Mouse (Mus musculus) kidney, postnatal 0 days (tissue): ENCODE measurements around the gene Ppm1b. TPM values are rescaled to one million over a fixed set of nuclear protein-coding genes. Genes with fewer than 3 reads are reported as not detected.

ENCODE experiments used
- ATAC-seq: fragments of 200-750 bp; cut with Nextera tagmentation; replicated peaks from 2 replicates; pipeline ENCODE4 v1.8.0; 2017; ENCODE audit warnings: low read depth, moderate number of reproducible peaks, moderate TSS enrichment, moderate library complexity; ENCODE audit not compliant: low FRiP score
- DNase-seq: peaks from one replicate; pipeline ENCODE4 v3.0.0-alpha.2; 2016; ENCODE audit warnings: low spot score
- H3K27ac ChIP-seq: fragments of 300-500 bp; sonication (generic); 2 replicates; pipeline ENCODE4 v1.5.1; 2014; ENCODE audit warnings: mild to moderate bottlenecking
- H3K27me3 ChIP-seq: fragments of 300-500 bp; sonication (generic); 2 replicates; pipeline ENCODE4 v1.6.1; 2014; ENCODE audit warnings: low read length, mixed read lengths; ENCODE audit not compliant: insufficient read depth
- H3K36me3 ChIP-seq: fragments of 300-500 bp; sonication (generic); 2 replicates; pipeline ENCODE4 v1.6.1; 2014; ENCODE audit warnings: low read length, mixed read lengths; ENCODE audit not compliant: insufficient read depth
- H3K4me1 ChIP-seq: fragments of 300-500 bp; sonication (generic); replicated peaks from 2 replicates; pipeline ENCODE4 v1.6.1; 2014; ENCODE audit warnings: antibody characterized with exemption, low read length, mixed read lengths; ENCODE audit not compliant: insufficient read depth
- H3K4me2 ChIP-seq: fragments of 300-500 bp; sonication (generic); 2 replicates; pipeline ENCODE4 v1.6.1; 2014; ENCODE audit warnings: mild to moderate bottlenecking, low read length, moderate library complexity, mixed read lengths
- H3K4me3 ChIP-seq: fragments of 300-500 bp; sonication (generic); replicated peaks from 2 replicates; pipeline ENCODE4 v1.5.1; 2014; ENCODE audit warnings: low read depth, low read length
- H3K9ac ChIP-seq: fragments of 300-500 bp; sonication (generic); 2 replicates; pipeline ENCODE4 v1.6.1; 2014; ENCODE audit warnings: low read depth, low read length
- H3K9me3 ChIP-seq: fragments of 300-500 bp; sonication (generic); replicated peaks from 2 replicates; pipeline ENCODE4 v1.6.1; 2016; ENCODE audit warnings: low read length, inconsistent platforms, mixed read lengths
- CTCF ChIP-seq: IDR thresholded peaks from 2 replicates; pipeline ENCODE4 v1.5.1; 2016; ENCODE audit warnings: antibody characterized with exemption, low read depth, mild to moderate bottlenecking, moderate library complexity
- WGBS: fragments of 180-500 bp; shearing (Covaris S2); extraction: QIAGEN DNeasy Blood & Tissue Kit; methylation state at CpG from one replicate; pipeline ENCODE4 v1.1.7; 2014; 5-methylcytosine and 5-hydroxymethylcytosine counted together
- polyA plus RNA-seq: library from polyadenylated mRNA; unstranded; fragments of >200 nt; fragmentation: Nextera tagmentation; extraction: Ambion mirVana; gene quantifications from 2 replicates; pipeline ENCODE4 v1.2.1, GENCODE M21; 2015

The Ppm1b gene
- polyA plus RNA-seq, 1 experiment from 2014 or later = 67.3 TPM

- 42% methylated on average over 6 of the region's 6 CpGs for WGBS
- no peak overlapping the region for H3K9ac ChIP-seq
- no peak overlapping the region for H3K4me3 ChIP-seq
- ATAC-seq (0 out of 2 replicates have a peak, but pooled peaks have one; percentile 13), DNase-seq (no peak)
- peak overlapping the region; percentile 77 for H3K27ac ChIP-seq
- TF ChIP-seq CTCF = no peak
- no peak overlapping the region for H3K4me2 ChIP-seq
- no peaks in the 10 kb centered on the region for H3K36me3 ChIP-seq
- no peaks in the 10 kb centered on the region for H3K27me3 ChIP-seq
- no peaks in the 10 kb centered on the region for H3K9me3 ChIP-seq
- H3K4me1 ChIP-seq = no peaks in the 10 kb centered on the region
These were observed 85.9 kb downstream of the Ppm1b start for GRCm38 (mm10) chr17:85042419-85042818.

- no peak overlapping the region for H3K4me2 ChIP-seq
- H3K4me3 ChIP-seq = no peak overlapping the region
- DNase-seq = peak; percentile 49
- no peaks in the 10 kb centered on the region for H3K27me3 ChIP-seq
- ATAC-seq = peak; percentile 73
- 60% methylated on average over 6 of the region's 6 CpGs for WGBS
- H3K27ac ChIP-seq = peak overlapping the region; percentile 81
- H3K36me3 ChIP-seq = no peaks in the 10 kb centered on the region
- H3K4me1 ChIP-seq = no peaks in the 10 kb centered on the region
- H3K9ac ChIP-seq = no peak overlapping the region
- no peak for TF ChIP-seq CTCF
- no peaks in the 10 kb centered on the region for H3K9me3 ChIP-seq
These were observed 86.9 kb downstream of the Ppm1b start for GRCm38 (mm10) chr17:85043404-85043816.

GRCm38 (mm10) chr17:85044466-85044865, 87.9 kb downstream of the Ppm1b start:
- WGBS = 67% methylated on average over 5 of the region's 5 CpGs
- no peak for TF ChIP-seq CTCF
- H3K4me2 ChIP-seq = no peak overlapping the region
- peak overlapping the region; percentile 81 for H3K27ac ChIP-seq
- DNase-seq (no peak), ATAC-seq (no peak)
- H3K4me1 ChIP-seq = no peaks in the 10 kb centered on the region
- H3K27me3 ChIP-seq = no peaks in the 10 kb centered on the region
- H3K36me3 ChIP-seq = no peaks in the 10 kb centered on the region
- no peak overlapping the region for H3K9ac ChIP-seq
- H3K9me3 ChIP-seq = no peaks in the 10 kb centered on the region
- H3K4me3 ChIP-seq = no peak overlapping the region

GRCm38 (mm10) chr17:85045160-85045559, 88.6 kb downstream of the Ppm1b start:
- Histone ChIP-seq H3K4me2 (no peak overlapping the region), H3K27me3 (no peaks in the 10 kb centered on the region), H3K4me3 (no peak overlapping the region), H3K9ac (no peak overlapping the region), H3K27ac (peak overlapping the region; percentile 77), H3K9me3 (no peaks in the 10 kb centered on the region), H3K4me1 (no peaks in the 10 kb centered on the region), H3K36me3 (no peaks in the 10 kb centered on the region)
- peak; percentile 38 for TF ChIP-seq CTCF
- WGBS = 76% methylated on average over 12 of the region's 12 CpGs
- no peak for DNase-seq
- ATAC-seq = no peak

- Histone ChIP-seq H3K4me3 (no peak overlapping the region), H3K9me3 (no peaks in the 10 kb centered on the region), H3K4me1 (no peaks in the 10 kb centered on the region), H3K36me3 (no peaks in the 10 kb centered on the region), H3K9ac (no peak overlapping the region), H3K4me2 (no peak overlapping the region), H3K27me3 (no peaks in the 10 kb centered on the region), H3K27ac (no peak overlapping the region)
- 88% methylated on average over 5 of the region's 5 CpGs for WGBS
- DNase-seq = no peak
- no peak for TF ChIP-seq CTCF
- ATAC-seq = no peak
These were observed 91.8 kb downstream of the Ppm1b start for GRCm38 (mm10) chr17:85048379-85048778.

GRCm38 (mm10) chr17:85058276-85058675, 101.7 kb downstream of the Ppm1b start:
- no peaks in the 10 kb centered on the region for H3K9me3 ChIP-seq
- no peak overlapping the region for H3K9ac ChIP-seq
- H3K27ac ChIP-seq = no peak overlapping the region
- H3K4me2 ChIP-seq = no peak overlapping the region
- H3K27me3 ChIP-seq = no peaks in the 10 kb centered on the region
- H3K4me3 ChIP-seq = no peak overlapping the region
- no peak for TF ChIP-seq CTCF
- H3K36me3 ChIP-seq = no peaks in the 10 kb centered on the region
- H3K4me1 ChIP-seq = no peaks in the 10 kb centered on the region
- 87% methylated on average over 7 of the region's 7 CpGs for WGBS
- ATAC-seq = no peak
- no peak for DNase-seq

- WGBS = 92% methylated on average over 6 of the region's 6 CpGs
These were observed 102.6 kb downstream of the Ppm1b start for GRCm38 (mm10) chr17:85059136-85059535.

More at GRCm38 (mm10) chr17:85059136-85059535, 102.6 kb downstream of the Ppm1b start:
- ATAC-seq (no peak), DNase-seq (no peak)
- H3K4me3 ChIP-seq = no peak overlapping the region
- TF ChIP-seq CTCF = no peak
- H3K27me3 ChIP-seq = no peaks in the 10 kb centered on the region
- H3K4me2 ChIP-seq = no peak overlapping the region
- no peak overlapping the region for H3K9ac ChIP-seq
- H3K9me3 ChIP-seq = no peaks in the 10 kb centered on the region
- no peak overlapping the region for H3K27ac ChIP-seq
- peaks cover 4% of the 10 kb centered on the region for H3K36me3 ChIP-seq
- no peaks in the 10 kb centered on the region for H3K4me1 ChIP-seq
